In the genomic region with DNA sequence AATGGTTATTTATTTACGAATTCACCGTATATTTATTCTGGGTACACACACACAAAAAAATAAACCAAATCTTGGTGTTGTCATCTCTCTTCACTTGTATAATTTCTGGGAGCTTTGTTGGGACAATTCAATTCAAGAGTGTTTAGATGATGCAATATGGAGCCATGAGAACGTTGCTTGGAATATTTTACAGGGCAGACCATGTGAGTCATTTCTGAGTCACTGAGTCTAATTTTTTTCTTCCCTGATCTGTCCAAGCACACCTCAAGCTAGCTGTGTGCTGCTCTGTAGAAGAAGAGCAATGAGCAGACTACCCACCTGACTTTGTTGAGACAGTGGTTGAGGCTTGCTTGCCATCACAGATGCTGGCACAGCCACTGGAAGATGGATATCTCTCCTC, we compare ENCODE assay signal across 13 mouse cellular contexts.
"Had no signal": no experiment of that assay in that cellular context is flagged by ENCODE, and none has a peak within 500 bp of the region (broad histone marks: within the 10 kb centered on the region; RNA-seq: fewer than 3 reads in every experiment).

No protein-coding gene starts in this region.

- H3K27me3 ChIP-seq: midbrain, embryonic 13.5 days; neural tube, embryonic 13.5 days; stomach, embryonic 15.5 days had no signal

- H3K27ac ChIP-seq: layer of hippocampus, adult 2 months; liver, embryonic 14.5 days; midbrain, embryonic 13.5 days; neural tube, embryonic 13.5 days; stomach, embryonic 15.5 days had no signal

- H3K4me3 ChIP-seq: layer of hippocampus, adult 2 months; midbrain, embryonic 13.5 days; neural tube, embryonic 13.5 days; stomach, embryonic 15.5 days had no signal

- H3K4me1 ChIP-seq: stomach, embryonic 15.5 days had no signal

- H3K9ac ChIP-seq: liver, embryonic 14.5 days; midbrain, embryonic 13.5 days; neural tube, embryonic 13.5 days; stomach, embryonic 15.5 days had no signal

- ATAC-seq: lung, postnatal 0 days; midbrain, embryonic 13.5 days had no signal

- H3K36me3 ChIP-seq: midbrain, embryonic 13.5 days; neural tube, embryonic 13.5 days; stomach, embryonic 15.5 days had no signal

- H3K4me2 ChIP-seq: midbrain, embryonic 13.5 days; neural tube, embryonic 13.5 days; stomach, embryonic 15.5 days had no signal

- H3K9me3 ChIP-seq: midbrain, embryonic 13.5 days; neural tube, embryonic 13.5 days; stomach, embryonic 15.5 days had no signal

- DNase-seq: kidney, postnatal 10 days; kidney, postnatal 4 days; lung, adult 2 months; lung, postnatal 36 days; right cerebral cortex, postnatal 14 days; thymus, adult 2 months; thymus, postnatal 25 days had no signal
